Mouse (Mus musculus): ENCODE measurements around the gene Htr6. TPM values are rescaled to one million over a fixed set of nuclear protein-coding genes. Genes with fewer than 3 reads are reported as not detected.

Htr6 gene
- total RNA-seq, 2 experiments from 2014 or later = not detected

GRCm38 (mm10) chr4:139018976-139019375, 56.4 kb downstream of the Htr6 start:
- no peak for ATAC-seq (replicated peaks; ENCODE audit: low FRiP score, poor library complexity, severe bottlenecking)

DNA sequence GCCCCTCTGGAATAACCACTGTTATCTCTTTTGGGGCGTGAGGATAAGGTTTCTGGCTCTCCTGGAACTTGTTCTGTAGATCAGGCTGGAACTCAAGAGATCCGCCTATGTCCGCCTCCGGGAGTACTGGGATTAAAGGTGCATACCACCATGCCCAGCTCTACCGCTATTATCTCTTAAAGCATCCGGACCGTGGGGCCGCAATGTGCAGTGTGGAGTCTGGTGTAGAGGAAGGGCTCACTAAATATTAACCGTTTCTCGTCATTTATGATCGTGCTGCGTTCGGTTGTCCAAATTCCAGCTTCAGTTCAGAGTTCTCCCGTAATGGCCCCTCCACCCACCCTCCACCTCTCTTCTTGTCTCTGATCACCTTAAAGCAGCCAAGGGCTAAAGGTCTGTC, 57.0 kb downstream of the Htr6 start:
- ATAC-seq (replicated peaks; ENCODE audit: low FRiP score, poor library complexity, severe bottlenecking) = no peak

- ATAC-seq (replicated peaks; ENCODE audit: low FRiP score, poor library complexity, severe bottlenecking) = no peak
Measured at GRCm38 (mm10) chr4:139014793-139015192, 60.6 kb downstream of the Htr6 start.

DNA sequence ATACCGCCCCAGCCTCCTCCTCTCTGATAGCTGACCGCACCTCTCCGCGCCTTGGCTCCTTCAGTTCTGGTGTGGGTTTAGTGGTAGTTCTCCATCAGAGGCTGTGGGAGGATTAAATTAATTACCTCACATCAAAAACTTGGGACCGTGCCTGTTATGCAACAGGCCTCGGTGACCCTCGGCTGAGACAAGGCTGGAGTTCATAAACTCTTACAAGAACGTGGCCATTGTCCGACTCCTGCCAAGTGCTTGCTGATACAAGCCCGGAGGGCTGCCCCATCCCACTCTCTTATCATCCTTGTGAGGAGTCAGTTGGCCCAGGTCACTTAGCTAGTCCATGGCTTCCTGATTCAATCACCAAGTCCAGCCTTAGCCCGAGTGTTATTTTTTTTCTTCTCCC, 62.1 kb downstream of the Htr6 start:
- no peak for ATAC-seq (replicated peaks; ENCODE audit: low FRiP score, poor library complexity, severe bottlenecking)

DNA sequence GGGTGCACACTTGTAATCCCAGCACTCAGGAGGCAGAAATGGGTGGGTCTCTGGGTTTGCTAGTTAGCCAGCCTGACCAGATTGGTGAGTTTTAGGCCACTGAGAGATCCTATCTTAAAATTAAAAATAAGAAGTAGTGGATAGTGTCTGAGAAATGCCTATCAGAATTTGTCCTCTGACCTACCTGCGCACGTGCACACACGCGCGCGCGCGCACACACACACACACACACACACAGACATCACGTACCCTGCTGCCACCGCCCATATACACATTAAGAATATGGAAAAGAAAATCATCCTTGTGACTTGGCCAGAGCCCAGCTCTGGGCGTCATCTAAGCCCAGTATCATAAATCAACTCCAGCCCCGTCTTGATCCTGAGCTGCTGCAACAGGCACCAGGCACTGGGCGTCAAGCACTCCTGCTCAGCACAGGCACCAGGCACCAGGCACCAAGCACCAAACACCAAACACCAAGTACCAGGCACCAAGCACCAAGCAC, 64.1 kb downstream of the Htr6 start:
- ATAC-seq (replicated peaks; ENCODE audit: low FRiP score, poor library complexity, severe bottlenecking) = no peak

Other genes with a start within 250 kb of the Htr6 start
- not detected in 2 replicates for gene Pla2g5, start 212.1 kb downstream of the Htr6 start, total RNA-seq (2015; ENCODE audit: low replicate concordance)
- not detected in 2 replicates for gene Pla2g5, start 212.1 kb downstream of the Htr6 start, total RNA-seq (2017; ENCODE audit: low replicate concordance)
- gene Gm13030, start 201.6 kb downstream of the Htr6 start, total RNA-seq (2015; ENCODE audit: low replicate concordance) = not detected in 2 replicates
- not detected in 2 replicates for gene Gm13030, start 201.6 kb downstream of the Htr6 start, total RNA-seq (2017; ENCODE audit: low replicate concordance)
- gene Pla2g2e, start 197.6 kb downstream of the Htr6 start, total RNA-seq (2015; ENCODE audit: low replicate concordance) = not detected in 2 replicates
- not detected in 2 replicates for gene Pla2g2e, start 197.6 kb downstream of the Htr6 start, total RNA-seq (2017; ENCODE audit: low replicate concordance)
- not detected in 2 replicates for gene Otud3, start 161.6 kb downstream of the Htr6 start, total RNA-seq (2015; ENCODE audit: low replicate concordance)
- 0.13 and 0.83 TPM in 2 replicates for gene Otud3, start 161.6 kb downstream of the Htr6 start, total RNA-seq (2017; ENCODE audit: low replicate concordance)
- gene Rnf186, start 108.5 kb downstream of the Htr6 start, total RNA-seq (2015; ENCODE audit: low replicate concordance) = not detected in 2 replicates
- not detected in 2 replicates for gene Rnf186, start 108.5 kb downstream of the Htr6 start, total RNA-seq (2017; ENCODE audit: low replicate concordance)
- gene Tmco4, start 102.7 kb downstream of the Htr6 start, total RNA-seq (2015; ENCODE audit: low replicate concordance) = 0.42 and 1.8 TPM in 2 replicates
- 1.1 and 2.1 TPM in 2 replicates for gene Tmco4, start 102.7 kb downstream of the Htr6 start, total RNA-seq (2017; ENCODE audit: low replicate concordance)
- not detected in 2 replicates for gene Nbl1, start 17.4 kb upstream of the Htr6 start, total RNA-seq (2015; ENCODE audit: low replicate concordance)
- gene Nbl1, start 17.4 kb upstream of the Htr6 start, total RNA-seq (2017; ENCODE audit: low replicate concordance) = not detected in 2 replicates
- gene Minos1, start 55.5 kb upstream of the Htr6 start, total RNA-seq (2015; ENCODE audit: low replicate concordance) = 134 and 193 TPM in 2 replicates
- 116 and 230 TPM in 2 replicates for gene Minos1, start 55.5 kb upstream of the Htr6 start, total RNA-seq (2017; ENCODE audit: low replicate concordance)
- 94.3 and 141 TPM in 2 replicates for gene Capzb, start 117.3 kb upstream of the Htr6 start, total RNA-seq (2015; ENCODE audit: low replicate concordance)
- 29.4 and 35.6 TPM in 2 replicates for gene Capzb, start 117.3 kb upstream of the Htr6 start, total RNA-seq (2017; ENCODE audit: low replicate concordance)
- gene Pqlc2, start 235.1 kb upstream of the Htr6 start, total RNA-seq (2015; ENCODE audit: low replicate concordance) = 4.3 and 10.5 TPM in 2 replicates
- 1.1 and 4.5 TPM in 2 replicates for gene Pqlc2, start 235.1 kb upstream of the Htr6 start, total RNA-seq (2017; ENCODE audit: low replicate concordance)
- gene Akr7a5, start 235.2 kb upstream of the Htr6 start, total RNA-seq (2015; ENCODE audit: low replicate concordance) = 4.0 TPM in 1 of 2 replicates, not detected in the other
- 1.2 TPM in 1 of 2 replicates, not detected in the other for gene Akr7a5, start 235.2 kb upstream of the Htr6 start, total RNA-seq (2017; ENCODE audit: low replicate concordance)

Measured in erythroid progenitor cell, adult 5-6 weeks (primary cell).